Mouse (Mus musculus) brown adipose tissue, adult 24 weeks (tissue): Measurements from ENCODE around the gene Irgm2. TPM values are rescaled to one million over a fixed set of nuclear protein-coding genes. Genes with fewer than 3 reads are reported as not detected.
"Not testable (repeated sequence)": the region's sequence is repeated elsewhere in the genome, so short reads cannot be mapped to it uniquely, and the experiment has no call there.

Source experiments
- H3K27ac ChIP-seq: fragments of 200-500 bp; replicated peaks from 2 replicates; pipeline ENCODE4 v1.5.1; 2012; ENCODE audit warnings: low read depth, mild to moderate bottlenecking, low read length
- H3K4me1 ChIP-seq: fragments of 200-500 bp; 2 replicates; pipeline ENCODE4 v1.6.1; 2012; ENCODE audit warnings: low read length, mixed read lengths; ENCODE audit not compliant: control insufficient read depth, insufficient read depth, insufficient read length
- H3K4me3 ChIP-seq: fragments of 200-500 bp; 2 replicates; pipeline ENCODE4 v1.5.1; 2012; ENCODE audit warnings: low read depth, mild to moderate bottlenecking, low read length, moderate library complexity; ENCODE audit not compliant: insufficient read depth
- polyA plus RNA-seq: library from polyadenylated mRNA; stranded (reverse); fragments of >200 nt; gene quantifications from 2 replicates; pipeline ENCODE4 v1.2.4, GENCODE M21; 2012; ENCODE audit not compliant: missing spikeins, insufficient read depth, insufficient read length

Gene Irgm2
- polyA plus RNA-seq, 1 experiment = 7.5 TPM

DNA sequence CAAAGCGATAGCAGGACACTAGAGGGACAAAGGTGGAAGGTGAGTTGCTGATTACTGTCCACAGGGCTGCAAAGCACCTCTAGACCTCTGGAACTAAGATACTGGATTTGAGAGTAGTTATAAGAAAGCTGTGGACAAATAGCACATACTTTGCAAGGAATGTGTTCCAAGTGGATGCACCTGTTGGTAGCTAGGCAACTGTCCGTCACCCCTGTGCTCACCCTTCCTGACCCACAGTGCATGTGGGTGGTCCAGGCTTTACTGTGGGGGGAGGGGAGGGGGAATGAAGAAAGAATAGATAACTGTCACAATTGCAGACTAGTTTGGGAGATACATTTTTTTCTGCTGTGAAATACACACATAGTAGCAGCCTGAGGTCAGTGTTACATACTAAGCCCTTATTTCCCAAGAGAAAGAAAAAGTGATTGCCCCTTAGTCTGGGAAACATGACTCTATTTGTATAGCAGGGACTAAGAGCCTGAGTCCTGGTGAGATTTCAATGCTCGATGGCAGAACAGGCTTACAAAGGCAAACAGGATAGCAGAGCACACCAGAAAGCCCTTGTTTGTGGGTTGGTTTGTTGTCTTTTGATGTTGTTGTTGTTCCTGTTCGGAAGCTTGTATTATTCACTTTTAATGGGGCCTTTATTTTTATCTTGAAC lies 5.4 kb upstream of the Irgm2 start:
- Histone ChIP-seq H3K4me3 (no peak overlapping the region), H3K27ac (no peak overlapping the region), H3K4me1 (no peaks in the 10 kb centered on the region)

DNA sequence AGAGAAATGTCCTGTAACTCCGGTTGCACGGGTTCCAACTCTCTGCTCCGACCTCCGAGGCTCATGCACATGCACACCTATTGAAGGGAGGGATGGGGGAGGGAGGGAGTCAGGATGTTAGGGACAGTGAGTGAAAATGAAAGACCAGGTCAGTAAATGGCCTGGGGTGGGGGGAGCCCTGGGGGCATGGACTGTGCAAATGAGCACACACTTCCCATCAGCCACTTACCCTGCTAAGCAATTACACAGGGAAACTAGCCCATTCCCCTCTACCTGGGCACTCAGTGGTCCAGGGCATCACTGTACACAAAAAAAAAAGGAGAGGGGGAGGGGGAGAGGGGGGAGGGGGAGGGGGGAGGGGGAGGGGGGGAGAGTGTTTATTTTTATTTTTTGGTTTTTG lies 755 bp upstream of the Irgm2 start:
- H3K27ac ChIP-seq = no peak overlapping the region
- H3K4me3 ChIP-seq = 0 out of 2 replicates have a peak overlapping the region, but pooled peaks have one; percentile 80
- peaks cover 15% of the 10 kb centered on the region for H3K4me1 ChIP-seq

DNA sequence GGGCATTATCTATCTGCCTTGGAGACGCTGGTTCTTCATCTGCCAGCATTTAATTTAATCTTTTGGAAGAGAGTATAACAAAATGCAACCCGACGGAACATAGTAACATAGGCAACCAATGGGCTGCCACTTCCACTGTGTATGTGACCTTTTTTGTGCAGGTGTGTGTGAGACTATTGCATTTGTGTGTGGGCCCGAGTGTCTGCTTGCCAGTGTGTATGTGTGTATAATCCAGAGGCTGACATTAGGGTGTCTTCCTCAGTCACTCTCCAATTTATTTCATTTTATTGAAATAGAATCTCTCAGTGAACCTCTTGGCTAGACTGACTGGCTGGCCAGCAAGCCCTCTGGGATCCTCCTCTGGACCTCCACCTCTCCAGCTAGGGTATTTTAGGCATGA lies 808 bp downstream of the Irgm2 start:
- Histone ChIP-seq H3K4me3 (peak overlapping the region; percentile 80), H3K4me1 (peaks cover 15% of the 10 kb centered on the region), H3K27ac (no peak overlapping the region; the same call in 1 of the 2 replicates)

DNA sequence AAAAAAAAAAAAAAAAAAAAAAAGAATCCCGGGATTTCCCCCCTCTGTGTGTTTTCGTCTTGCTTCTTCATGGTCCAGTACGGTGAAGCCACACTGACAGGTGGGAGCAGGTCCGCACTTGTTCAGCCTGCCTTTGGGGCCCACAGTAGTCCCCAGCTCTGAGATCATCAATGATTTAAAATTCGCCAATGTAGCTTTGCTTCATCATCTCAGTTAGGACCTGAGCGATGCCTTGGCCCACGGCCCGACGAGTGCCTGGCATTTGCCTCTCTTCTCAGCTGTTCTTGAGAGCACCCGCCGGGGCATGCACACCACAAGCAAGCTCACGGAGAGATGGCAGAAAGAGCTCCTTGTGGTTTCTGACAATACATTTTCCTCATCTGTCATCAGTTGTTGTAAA lies 1.6 kb downstream of the Irgm2 start:
- peak overlapping the region; percentile 39 for H3K4me3 ChIP-seq

DNA sequence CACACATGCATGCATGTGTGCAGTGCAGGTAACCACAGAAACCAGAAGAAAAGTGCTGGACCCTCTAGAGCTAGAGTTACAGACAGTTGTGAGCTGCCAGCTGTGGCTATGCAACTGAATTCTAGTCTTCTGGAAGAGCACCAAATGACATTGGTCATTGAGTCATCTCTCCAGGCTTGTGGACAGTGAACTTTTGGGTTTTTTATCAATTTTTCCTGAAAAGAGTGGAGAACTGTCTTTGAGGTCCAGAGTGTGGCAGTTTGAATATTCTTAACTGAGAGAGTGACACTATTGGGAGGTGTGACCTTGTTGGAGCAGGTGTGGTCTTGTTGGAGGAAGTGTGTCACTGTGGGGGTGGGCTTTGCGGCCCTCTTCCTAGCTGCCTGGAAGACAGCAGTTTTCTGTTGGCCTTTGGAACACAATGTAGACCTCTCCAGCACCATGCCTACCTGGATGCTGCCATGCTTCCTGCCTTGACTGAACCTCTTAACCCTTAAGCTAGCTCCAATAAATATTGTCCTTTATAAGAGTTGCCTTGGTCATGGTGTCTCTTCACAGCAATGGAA lies 11.0 kb downstream of the Irgm2 start:
- H3K4me3 ChIP-seq = no peak overlapping the region
- H3K27ac ChIP-seq = no peak overlapping the region
- H3K4me1 ChIP-seq = peaks cover 7% of the 10 kb centered on the region

More for the DNA sequence above, 1.6 kb downstream of the Irgm2 start:
- H3K27ac ChIP-seq = no peak overlapping the region; the same call in 1 of the 2 replicates
- peaks cover 15% of the 10 kb centered on the region for H3K4me1 ChIP-seq

DNA sequence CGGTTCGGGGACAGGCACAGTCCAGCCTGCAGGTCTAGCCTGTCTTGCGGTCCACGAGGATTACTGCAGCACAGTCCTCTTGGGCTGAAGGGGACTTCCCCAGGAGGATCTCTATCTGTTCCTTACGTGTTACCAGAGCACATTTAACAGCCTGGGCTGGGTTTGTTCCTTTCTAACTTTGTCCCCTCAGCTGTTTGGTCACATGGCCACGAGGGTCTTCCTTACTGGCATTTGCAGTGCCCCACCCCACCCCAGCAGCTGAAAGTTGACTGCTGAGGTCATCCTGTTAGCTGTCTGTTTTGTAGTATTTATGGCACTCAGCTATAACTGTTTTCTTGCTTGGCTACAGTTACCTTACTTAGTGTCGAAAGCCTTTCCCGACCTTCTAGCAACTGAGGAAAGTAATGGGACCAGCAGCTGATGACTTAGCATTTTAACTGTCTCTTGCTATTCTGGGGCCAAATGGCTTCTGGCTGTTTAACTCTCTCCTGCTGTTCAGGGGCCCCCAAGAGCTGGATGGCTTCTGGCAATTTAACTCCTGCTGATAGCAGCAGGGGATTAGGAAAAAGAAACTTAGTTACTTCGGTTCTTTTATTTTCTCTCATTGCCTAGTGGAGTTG lies 11.8 kb downstream of the Irgm2 start:
- no peak overlapping the region for H3K27ac ChIP-seq
- H3K4me1 ChIP-seq = peaks cover 10% of the 10 kb centered on the region
- H3K4me3 ChIP-seq = no peak overlapping the region

DNA sequence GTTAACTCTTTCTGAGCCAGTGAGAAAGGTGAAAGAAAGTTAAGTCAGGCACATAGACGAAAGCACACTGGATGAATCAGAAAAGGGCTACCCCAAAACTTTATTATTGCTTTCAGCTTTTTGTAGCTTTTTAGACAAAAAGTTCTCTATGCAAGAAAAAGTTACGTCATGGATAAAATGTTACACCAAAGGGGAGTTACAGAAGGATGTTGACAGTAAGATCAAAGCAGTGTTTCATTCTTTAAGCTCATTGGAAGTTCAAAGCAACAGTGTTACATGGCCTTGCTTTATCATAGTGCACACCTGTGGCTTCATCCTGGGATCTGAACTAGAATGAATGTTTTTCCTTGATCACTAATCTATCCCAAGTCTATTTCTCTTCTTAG lies 12.3 kb downstream of the Irgm2 start:
- Histone ChIP-seq H3K4me1 (peaks cover 10% of the 10 kb centered on the region), H3K27ac (no peak overlapping the region), H3K4me3 (no peak overlapping the region)

DNA sequence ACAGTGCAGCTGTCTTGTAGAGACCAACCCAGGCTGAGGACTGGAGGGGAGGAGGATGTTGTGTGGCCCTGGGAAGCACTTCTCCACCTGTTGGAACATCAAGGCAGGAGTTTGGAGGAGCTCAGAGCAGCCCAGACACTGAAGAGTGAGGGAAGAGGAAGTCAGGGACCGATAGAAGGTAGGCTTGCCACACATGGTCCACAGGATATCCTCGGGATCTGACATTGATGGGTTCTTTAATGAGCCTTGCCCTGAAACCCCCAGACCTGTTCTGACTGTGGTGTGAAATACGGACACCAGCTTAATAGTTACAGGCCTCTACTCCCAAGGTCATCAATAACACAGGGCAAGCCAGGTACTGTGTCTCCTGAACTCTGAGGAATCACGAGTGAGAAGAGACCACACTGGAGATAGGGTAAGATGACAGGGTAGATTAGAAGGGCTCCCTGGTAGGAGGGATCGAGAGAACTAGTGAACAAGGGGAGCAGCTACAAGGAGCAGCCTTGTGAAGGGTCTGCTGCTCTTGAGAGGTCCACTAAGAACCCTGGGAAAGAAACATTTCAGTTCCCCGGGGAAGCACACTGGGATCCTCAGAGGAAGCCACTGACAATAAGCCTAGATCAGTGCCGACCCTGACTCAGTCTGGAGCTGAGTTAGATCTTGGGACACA lies 14.4 kb downstream of the Irgm2 start:
- H3K4me3 ChIP-seq = peak overlapping the region; percentile 68; the same call in 1 of the 2 replicates
- H3K27ac ChIP-seq = peak overlapping the region; percentile 89
- H3K4me1 ChIP-seq = peaks cover 18% of the 10 kb centered on the region

DNA sequence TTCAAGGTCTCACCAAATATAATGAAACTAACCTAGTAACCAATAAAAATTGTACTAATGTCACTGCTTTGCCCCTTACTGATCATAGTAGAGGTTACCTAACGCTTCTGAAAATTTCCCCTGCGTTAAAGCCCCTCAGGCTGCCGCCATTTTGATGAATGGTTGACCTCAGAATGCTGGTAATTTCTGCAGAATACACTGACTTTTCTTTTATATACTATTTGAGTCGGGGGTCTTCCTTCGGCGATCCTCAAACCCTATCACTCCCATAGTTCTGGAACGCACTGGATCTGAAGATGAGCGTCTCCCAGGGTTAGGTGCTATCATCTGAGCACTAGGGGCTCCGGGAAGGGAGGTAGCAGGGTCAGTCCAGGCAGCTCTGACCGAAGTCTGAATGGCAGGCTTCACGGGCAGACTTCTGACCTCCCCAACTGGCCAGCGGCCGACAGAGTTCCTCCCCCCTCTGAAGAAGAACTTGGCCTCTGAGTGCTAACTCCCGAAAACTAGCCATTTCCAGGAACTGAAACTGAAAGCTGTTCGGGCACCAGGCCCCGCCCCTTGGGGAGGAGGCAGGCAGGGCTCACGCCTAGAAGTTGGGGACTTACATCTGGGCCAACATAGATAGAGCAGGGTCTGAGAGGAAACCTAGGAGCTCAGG lies 15.1 kb downstream of the Irgm2 start:
- peak overlapping the region; percentile 89 for H3K27ac ChIP-seq
- H3K4me3 ChIP-seq = peak overlapping the region; percentile 68
- H3K4me1 ChIP-seq = peaks cover 18% of the 10 kb centered on the region

DNA sequence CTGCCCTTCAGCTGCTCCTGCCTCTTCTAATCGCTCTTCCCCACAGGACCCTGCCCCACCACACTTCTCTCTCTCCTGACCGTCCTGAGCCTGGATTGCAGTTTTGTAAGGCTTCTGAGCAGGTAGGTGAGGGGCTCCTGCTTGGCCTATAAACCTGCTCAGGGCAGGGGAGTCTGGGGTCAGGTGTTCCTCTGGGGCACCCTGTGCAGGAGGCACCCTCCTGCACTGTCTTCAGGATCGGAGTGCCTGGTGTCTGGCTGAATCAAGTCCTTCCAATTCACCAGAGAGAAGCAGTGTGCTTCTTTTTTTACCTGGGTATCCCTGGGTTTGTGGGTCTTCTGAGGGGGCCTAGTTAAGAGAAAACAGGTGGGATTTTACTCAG lies 15.6 kb downstream of the Irgm2 start:
- H3K27ac ChIP-seq = peak overlapping the region; percentile 43; the same call in 1 of the 2 replicates

DNA sequence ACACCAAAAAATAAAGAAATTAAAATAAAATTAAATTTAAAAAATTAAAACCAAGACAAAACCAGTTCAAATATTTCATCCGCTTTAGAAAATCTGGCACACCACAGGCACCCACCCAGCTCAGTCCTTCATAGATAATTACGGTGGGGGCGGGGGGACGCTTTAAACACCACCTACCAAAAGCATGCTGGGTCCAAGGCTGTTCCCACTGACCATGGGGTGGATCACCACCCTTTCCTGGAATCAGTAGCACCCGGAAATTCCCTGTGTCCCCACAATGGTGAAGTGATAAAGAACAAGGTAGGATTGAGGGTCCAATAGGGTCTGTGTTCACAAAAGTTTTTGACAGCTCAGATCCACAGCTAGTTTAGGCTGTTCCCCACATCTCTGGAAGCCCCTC lies 16.4 kb downstream of the Irgm2 start:
- Histone ChIP-seq H3K27ac (peak overlapping the region; percentile 25), H3K4me1 (peaks cover 18% of the 10 kb centered on the region), H3K4me3 (peak overlapping the region; percentile 68)

More for the DNA sequence above, 15.6 kb downstream of the Irgm2 start:
- H3K4me3 ChIP-seq = peak overlapping the region; percentile 68
- H3K4me1 ChIP-seq = peaks cover 18% of the 10 kb centered on the region

DNA sequence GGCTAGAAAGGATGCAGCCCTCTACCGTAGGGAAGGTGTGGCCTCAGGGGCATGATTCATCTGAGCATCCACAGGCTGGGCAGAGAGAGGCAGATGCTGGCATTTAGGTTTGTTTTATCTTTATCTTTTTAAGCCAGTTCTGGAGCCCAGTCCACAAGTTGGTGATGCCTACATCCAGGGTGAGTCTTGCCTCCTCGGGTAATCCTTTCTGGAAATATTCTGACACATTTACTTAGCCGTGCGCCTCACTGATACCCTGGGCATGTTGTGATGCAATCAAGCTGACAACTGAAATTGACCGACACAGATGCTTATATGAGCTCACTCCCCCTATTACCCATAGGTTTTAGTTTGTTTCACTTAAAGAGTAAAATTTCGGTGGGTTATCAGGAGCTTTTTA lies 17.4 kb downstream of the Irgm2 start:
- Histone ChIP-seq H3K27ac (no peak overlapping the region), H3K4me3 (no peak overlapping the region), H3K4me1 (peaks cover 18% of the 10 kb centered on the region)

DNA sequence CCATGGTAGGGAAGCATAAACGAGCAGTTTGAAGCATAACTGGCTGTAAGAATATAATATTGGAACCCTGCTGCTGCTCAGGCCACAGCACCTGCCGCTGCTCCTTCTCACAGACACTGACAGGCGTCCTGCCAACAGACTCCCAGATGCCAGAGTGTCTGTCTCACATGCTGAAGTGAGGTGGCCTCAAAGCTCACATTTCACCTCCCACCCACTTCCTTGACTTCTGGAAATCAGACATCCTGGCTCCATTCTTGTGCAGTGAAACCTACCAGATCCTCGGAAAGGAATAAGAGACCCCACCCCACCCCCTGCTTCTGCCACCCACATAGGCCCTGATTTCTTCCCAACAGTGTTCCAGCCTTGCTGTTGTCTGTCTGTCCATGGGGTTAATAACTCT lies 24.3 kb downstream of the Irgm2 start:
- H3K4me3 ChIP-seq = no peak overlapping the region
- 0 out of 2 replicates have a peak, but pooled peaks cover 3% of the 10 kb centered on the region for H3K4me1 ChIP-seq
- H3K27ac ChIP-seq = 0 out of 2 replicates have a peak overlapping the region, but pooled peaks have one; percentile 42

DNA sequence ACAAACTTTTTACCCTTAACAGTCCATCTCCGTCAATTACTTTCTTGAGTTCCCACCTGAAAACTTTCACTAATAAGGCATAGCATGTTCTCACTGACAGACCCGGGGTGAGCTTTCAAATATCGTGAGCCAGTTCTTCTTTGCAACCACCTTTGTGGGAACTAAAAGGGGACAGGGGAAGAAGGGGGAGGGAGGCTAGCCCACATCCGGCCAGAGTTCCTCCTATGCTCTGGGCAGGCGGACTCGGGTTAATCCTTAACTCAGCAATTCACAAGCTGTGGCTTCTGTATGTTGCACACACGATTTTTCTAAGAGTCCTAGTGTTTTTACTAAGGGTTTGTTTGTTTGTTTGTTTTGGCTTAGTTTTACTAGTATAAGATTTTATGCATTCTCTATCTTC lies 24.9 kb downstream of the Irgm2 start:
- Histone ChIP-seq H3K4me1 (0 out of 2 replicates have a peak, but pooled peaks cover 3% of the 10 kb centered on the region), H3K4me3 (no peak overlapping the region), H3K27ac (0 out of 2 replicates have a peak overlapping the region, but pooled peaks have one; percentile 42)

DNA sequence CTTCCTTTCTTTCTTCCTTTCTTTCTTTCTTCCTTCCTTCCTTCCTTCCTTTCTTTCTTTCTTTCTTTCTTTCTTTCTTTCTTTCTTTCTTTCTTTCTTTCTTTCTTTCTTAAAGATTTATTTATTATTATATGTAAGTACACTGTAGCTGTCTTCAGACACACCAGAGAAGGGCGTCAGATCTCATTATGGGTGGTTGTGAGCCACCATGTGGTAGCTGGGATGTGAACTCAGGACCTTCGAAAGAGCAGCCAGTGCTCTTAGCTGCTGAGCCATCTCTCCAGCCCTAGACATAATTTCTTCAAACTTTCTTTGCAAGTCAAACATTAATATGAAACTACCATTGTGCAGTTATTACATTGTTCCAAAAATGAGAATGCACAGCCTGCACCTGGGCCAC lies 25.5 kb downstream of the Irgm2 start:
- not testable (repeated sequence) for H3K27ac ChIP-seq, H3K4me3 ChIP-seq, H3K4me1 ChIP-seq
